Comparison of ENCODE assay signal across 19 mouse cellular contexts in the genomic region with DNA sequence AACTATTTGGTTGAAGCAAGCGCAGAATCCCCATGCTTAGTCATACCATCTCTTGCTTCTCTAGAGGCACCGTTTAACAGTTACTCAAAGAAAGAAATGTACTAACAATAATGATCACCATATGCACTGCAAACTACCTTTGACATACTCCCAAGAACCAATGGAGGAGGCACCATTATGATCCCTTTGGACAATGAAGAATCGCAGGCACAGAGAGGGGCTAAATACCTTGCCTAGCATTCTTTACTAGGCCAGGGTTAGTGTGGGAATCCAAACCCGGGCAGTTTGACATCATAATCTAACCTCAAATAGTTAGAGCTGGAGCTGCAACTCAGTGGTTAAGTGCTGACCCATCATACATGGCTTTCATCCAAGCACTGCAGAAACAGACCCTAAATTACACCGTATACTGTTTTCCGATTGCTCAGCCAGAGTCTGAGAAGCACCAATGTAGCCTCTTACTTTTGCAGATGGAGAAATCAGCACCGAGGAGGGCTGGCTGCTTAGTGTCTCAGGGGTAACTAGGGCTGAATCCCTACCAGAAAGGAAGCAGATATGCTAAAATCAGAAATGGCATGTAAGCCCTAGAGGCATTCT. TPM values are rescaled to one million over a fixed set of nuclear protein-coding genes. Genes with fewer than 3 reads are reported as not detected.
DNase-seq lines count a peak whose midpoint lies in the region; ATAC-seq and TF ChIP-seq lines count a peak whose summit lies in the region.
"Had no signal": no experiment of that assay in that cellular context is flagged by ENCODE, and none has a peak within 500 bp of the region (broad histone marks: within the 10 kb centered on the region; RNA-seq: fewer than 3 reads in every experiment).

No protein-coding gene starts in this region.

- H3K4me1 ChIP-seq in hindbrain, embryonic 13.5 days (replicated peaks) = peaks cover 37% of the 10 kb centered on the region
- 0 out of 2 replicates have a peak, but pooled peaks cover 2% of the 10 kb centered on the region for H3K4me1 ChIP-seq in hindbrain, embryonic 10.5 days (replicated peaks)
- H3K4me1 ChIP-seq in embryonic fibroblast, embryonic 13.5 days (ENCODE audit: control insufficient read depth, insufficient read depth, low read length) = 0 out of 2 replicates have a peak, but pooled peaks cover 5% of the 10 kb centered on the region
- H3K4me1 ChIP-seq: heart, embryonic 13.5 days; liver, embryonic 15.5 days had no signal

- no peaks in the 10 kb centered on the region for H3K27me3 ChIP-seq in hindbrain, embryonic 13.5 days
- no peaks in the 10 kb centered on the region for H3K27me3 ChIP-seq in hindbrain, embryonic 10.5 days (ENCODE audit: insufficient read depth, poor library complexity, severe bottlenecking)
- H3K27me3 ChIP-seq: heart, embryonic 13.5 days; liver, embryonic 15.5 days; neural tube, embryonic 12.5 days had no signal

- H3K27ac ChIP-seq in hindbrain, embryonic 13.5 days = 0 out of 2 replicates have a peak overlapping the region, but pooled peaks have one; percentile 9
- no peak overlapping the region for H3K27ac ChIP-seq in hindbrain, embryonic 10.5 days
- H3K27ac ChIP-seq in embryonic fibroblast, embryonic 13.5 days (ENCODE audit: insufficient read depth, low read length) = peak overlapping the region; percentile 73
- H3K27ac ChIP-seq: heart, embryonic 13.5 days; liver, embryonic 15.5 days; neural tube, embryonic 12.5 days had no signal

- H3K4me3 ChIP-seq in hindbrain, embryonic 13.5 days = no peak overlapping the region
- H3K4me3 ChIP-seq in hindbrain, embryonic 10.5 days = no peak overlapping the region
- no peak overlapping the region for H3K4me3 ChIP-seq in embryonic fibroblast, embryonic 13.5 days (ENCODE audit: insufficient read depth, low read length)
- H3K4me3 ChIP-seq: erythroblast, embryonic 14.5 days; heart, embryonic 13.5 days; liver, embryonic 15.5 days; neural tube, embryonic 12.5 days had no signal

- no peak for ATAC-seq in hindbrain, embryonic 13.5 days (ENCODE audit: low FRiP score)
- ATAC-seq: forebrain, embryonic 14.5 days had no signal

- no peak overlapping the region for H3K9ac ChIP-seq in hindbrain, embryonic 13.5 days
- H3K9ac ChIP-seq: heart, embryonic 13.5 days; liver, embryonic 15.5 days; neural tube, embryonic 12.5 days had no signal

- no peak for DNase-seq in hindbrain, embryonic 10.5 days (ENCODE audit: low spot score)
- DNase-seq in testis, postnatal 10 days (ENCODE audit: low spot score) = peak; percentile 3
- DNase-seq in testis, postnatal 14 days (ENCODE audit: low spot score) = no peak
- DNase-seq in frontal cortex, postnatal 10 days (ENCODE audit: low spot score in 2 of 2) = no peak
- no peak for DNase-seq in cerebellum, adult 18-20 months
- DNase-seq: adrenal gland, adult 8-10 months; cerebellum, postnatal 10 days; kidney, adult 8-10 months; kidney, postnatal 14 days; thymus, postnatal 4 days had no signal

- H3K36me3 ChIP-seq in hindbrain, embryonic 13.5 days = peaks cover 56% of the 10 kb centered on the region
- H3K36me3 ChIP-seq in hindbrain, embryonic 10.5 days = peaks cover 59% of the 10 kb centered on the region
- H3K36me3 ChIP-seq: heart, embryonic 13.5 days; liver, embryonic 15.5 days had no signal

- TF ChIP-seq POLR2A in embryonic fibroblast, embryonic 13.5 days (IDR thresholded peaks at IDR 0.05; ENCODE audit: low read depth, low read length) = no peak

- TF ChIP-seq CTCF in embryonic fibroblast, embryonic 13.5 days (IDR thresholded peaks at IDR 0.05; ENCODE audit: borderline replicate concordance, insufficient read depth, low read length) = no peak

- WGBS in hindbrain, embryonic 13.5 days = 89% methylated on average over 7 of the region's 7 CpGs
- 93% methylated on average over 7 of the region's 7 CpGs for WGBS in hindbrain, embryonic 10.5 days

- no peak overlapping the region for H3K4me2 ChIP-seq in hindbrain, embryonic 13.5 days
- H3K4me2 ChIP-seq: heart, embryonic 13.5 days; liver, embryonic 15.5 days; midbrain, embryonic 11.5 days; neural tube, embryonic 12.5 days had no signal

- H3K9me3 ChIP-seq in hindbrain, embryonic 13.5 days = no peaks in the 10 kb centered on the region
- no peaks in the 10 kb centered on the region for H3K9me3 ChIP-seq in hindbrain, embryonic 10.5 days
- H3K9me3 ChIP-seq: heart, embryonic 13.5 days; liver, embryonic 15.5 days; neural tube, embryonic 12.5 days had no signal

RNA-seq across cellular contexts. Expression of a gene that starts 35.1 kb away (rescaled TPM):
- polyA plus RNA-seq in hindbrain, embryonic 13.5 days (2015; fragmentation: Nextera tagmentation; extraction: Ambion mirVana) = 2.9 and 3.3 TPM in 2 replicates
- 1.5 and 1.9 TPM in 2 replicates for polyA plus RNA-seq in hindbrain, embryonic 10.5 days (2016; fragmentation: Nextera tagmentation; extraction: Ambion mirVana)
- not detected in 2 replicates for polyA plus RNA-seq in embryonic fibroblast, embryonic 13.5 days (2011; ENCODE audit: insufficient read length, low read depth, missing spikeins)
- polyA plus RNA-seq: erythroblast, embryonic 14.5 days; small intestine, adult 2 months had no signal

RNA-seq across cellular contexts. Expression of a gene that starts 53.4 kb away (rescaled TPM):
- polyA plus RNA-seq in hindbrain, embryonic 13.5 days (2015; fragmentation: Nextera tagmentation; extraction: Ambion mirVana) = 2.6 and 2.8 TPM in 2 replicates
- polyA plus RNA-seq in hindbrain, embryonic 10.5 days (2016; fragmentation: Nextera tagmentation; extraction: Ambion mirVana) = 10.0 and 14.2 TPM in 2 replicates
- polyA plus RNA-seq in embryonic fibroblast, embryonic 13.5 days (2011; ENCODE audit: insufficient read length, low read depth, missing spikeins) = 4.0 and 5.4 TPM in 2 replicates
- polyA plus RNA-seq: small intestine, adult 2 months had no signal
